Mouse (Mus musculus) lung, postnatal 0 days (tissue): ENCODE measurements around the gene Tprg.

Source experiments
- CTCF ChIP-seq: IDR thresholded peaks from 2 replicates; pipeline ENCODE4 v1.5.1; 2016; ENCODE audit warnings: antibody characterized with exemption, mild to moderate bottlenecking
- EP300 ChIP-seq: IDR thresholded peaks from 2 replicates; pipeline ENCODE4 v1.6.1; 2016; ENCODE audit warnings: antibody characterized with exemption, mild to moderate bottlenecking, control low read depth

DNA sequence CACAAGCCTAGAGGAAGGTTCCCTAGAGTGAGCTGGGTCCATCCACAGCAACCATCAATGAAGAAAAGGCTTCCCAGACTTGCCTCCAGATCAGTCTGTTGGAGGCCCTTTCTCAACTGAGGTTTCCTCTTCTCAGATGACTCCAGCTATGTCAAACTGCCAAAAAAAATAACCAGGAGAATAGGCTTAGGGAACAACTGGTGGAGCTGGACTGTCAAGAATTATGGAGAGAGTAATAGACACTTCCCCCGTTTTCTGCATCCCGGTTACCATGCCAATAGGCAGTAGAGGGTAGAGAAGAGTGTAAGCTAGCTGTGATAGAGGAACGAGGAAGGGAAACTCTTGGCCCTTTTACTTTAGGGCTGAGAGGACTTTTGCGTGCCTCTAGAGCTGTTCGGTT is 24.3 kb upstream of the Tprg start:
- TF ChIP-seq CTCF: no peak
- TF ChIP-seq EP300: no peak
